Mouse (Mus musculus): ENCODE data around the gene Rassf8.
A peak's percentile ranks its signal among the peaks of the same experiment; 100 is the strongest.

Gene Rassf8

DNA sequence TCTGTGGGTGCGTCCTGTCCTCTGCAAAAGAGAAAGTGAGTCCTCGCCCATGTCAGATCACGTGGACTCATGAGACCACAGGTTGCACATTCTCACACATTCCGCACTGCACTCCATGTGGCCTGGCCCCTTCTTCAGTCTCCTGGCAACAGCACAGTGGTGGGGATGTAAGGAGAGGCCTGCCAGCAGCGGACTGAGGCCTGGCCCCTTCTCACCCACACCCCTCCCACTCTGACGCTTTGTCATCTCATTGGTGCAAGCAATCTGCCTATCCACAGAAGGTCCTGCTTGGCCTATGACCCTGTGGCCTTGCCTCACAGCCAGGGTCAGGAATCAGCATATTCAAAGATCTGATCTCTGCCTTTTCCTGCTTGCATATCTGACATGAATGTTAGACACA lies 76.6 kb downstream of the Rassf8 start:
- no peak for DNase-seq (ENCODE audit: low spot score in 2 of 2)

DNA sequence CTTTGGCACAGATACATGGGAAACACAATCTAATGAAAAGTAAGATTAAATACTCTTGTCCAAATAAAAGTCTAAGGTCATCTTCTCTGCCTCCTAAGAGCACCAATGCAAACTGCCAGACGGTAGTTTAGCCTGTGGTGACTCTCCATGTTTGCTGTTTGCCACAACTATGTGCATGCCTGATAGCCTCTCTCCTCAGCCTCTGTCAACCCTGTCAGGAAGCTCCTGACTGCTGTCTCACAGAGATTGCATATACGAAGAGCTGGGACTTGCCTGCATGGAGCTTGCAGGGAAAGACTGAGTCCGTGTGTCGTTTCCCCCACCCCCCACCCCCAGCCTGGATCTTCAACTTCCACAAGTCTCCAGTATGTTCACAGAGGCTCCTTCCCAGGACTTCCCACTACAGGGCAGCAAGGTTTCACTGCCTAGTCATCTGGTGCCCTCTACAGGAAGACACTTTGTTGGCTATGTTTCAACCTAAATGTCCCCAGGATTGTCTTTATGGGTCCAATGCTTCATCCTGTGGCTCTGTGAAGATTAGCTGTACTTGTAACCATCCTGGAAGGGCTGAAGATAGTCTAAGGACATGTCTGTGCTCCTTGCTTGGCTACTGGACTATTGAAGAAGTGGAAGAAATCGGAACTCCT lies 77.2 kb downstream of the Rassf8 start:
- DNase-seq (ENCODE audit: low spot score in 2 of 2), result no peak

DNA sequence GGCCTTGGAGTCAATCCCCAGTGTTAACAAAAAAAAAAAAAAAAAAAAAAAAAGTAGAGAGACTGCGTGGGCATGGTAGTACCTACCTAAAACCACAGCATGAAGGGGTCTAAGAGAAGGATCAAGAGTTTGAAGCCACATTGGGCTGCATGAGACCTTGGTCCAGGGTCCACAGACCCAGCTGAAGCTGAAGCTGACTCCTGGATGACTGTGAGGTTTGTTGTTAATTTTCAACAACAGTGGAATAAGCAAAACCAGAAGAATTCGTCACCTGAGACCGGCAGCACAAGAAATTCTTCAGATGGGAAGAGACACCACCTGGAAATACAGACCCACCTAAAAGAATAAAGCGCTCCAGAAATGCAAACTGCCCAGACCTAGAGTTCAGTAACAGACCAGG lies 79.8 kb downstream of the Rassf8 start:
- DNase-seq (ENCODE audit: low spot score in 2 of 2), result no peak

DNA sequence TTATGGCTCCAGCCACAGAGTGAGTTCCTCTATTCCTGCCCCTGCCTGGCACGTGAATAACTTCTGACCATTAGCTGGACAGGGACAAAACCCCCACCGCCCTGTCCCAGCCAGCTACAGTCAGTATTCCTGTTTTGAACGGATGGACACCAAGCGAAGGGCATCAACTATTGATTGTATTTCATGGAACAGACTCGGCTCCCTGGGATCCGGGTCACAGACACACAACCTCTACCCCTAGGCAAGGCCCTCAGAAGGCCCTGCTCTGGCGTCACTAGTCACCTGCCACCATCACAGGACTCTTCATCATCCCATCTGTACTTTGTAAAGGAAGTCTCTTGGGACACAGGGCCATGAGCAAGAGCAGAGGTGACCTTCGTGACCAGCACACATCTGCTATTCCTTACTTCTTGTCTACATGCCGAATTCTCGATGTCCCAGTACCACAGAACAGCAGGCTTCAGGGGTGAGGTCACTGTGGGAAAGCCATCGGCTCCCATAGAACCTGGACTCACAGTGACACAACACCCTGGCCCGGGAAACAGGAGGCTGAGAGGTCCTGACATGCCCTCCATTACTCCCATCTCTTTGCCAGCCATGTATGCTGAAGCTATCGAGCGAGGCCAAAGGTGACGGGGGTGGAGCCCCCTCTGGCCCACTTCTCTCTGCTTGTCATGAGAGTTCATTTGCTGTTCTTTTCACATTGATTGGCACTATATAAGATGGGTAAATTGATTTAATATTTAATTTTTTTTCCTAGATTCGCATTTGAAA lies 82.7 kb downstream of the Rassf8 start:
- peak in 1 of 2 experiments; percentile 19 for DNase-seq (ENCODE audit: low spot score in 2 of 2)

DNA sequence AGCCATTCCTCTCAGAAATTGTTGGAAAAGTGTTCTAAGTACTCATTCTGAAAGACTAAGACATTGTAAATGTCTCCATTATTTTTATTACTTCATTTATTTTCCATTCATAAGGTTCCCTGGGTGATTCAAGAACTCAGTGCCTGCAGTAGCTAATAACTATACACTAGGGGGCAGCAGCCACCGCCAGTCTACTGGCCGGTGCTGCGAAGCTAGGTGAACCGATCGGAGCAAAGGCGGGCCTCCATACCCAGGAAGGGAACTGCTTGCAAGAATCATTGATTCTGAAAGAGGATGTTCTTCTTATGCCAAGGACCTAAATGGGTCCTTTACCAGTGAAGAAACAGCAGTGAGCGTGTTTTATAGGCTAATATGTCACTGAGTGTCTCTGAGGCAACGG lies 83.6 kb downstream of the Rassf8 start:
- peak; percentile 76 to 83 for DNase-seq (ENCODE audit: low spot score in 2 of 2)

DNA sequence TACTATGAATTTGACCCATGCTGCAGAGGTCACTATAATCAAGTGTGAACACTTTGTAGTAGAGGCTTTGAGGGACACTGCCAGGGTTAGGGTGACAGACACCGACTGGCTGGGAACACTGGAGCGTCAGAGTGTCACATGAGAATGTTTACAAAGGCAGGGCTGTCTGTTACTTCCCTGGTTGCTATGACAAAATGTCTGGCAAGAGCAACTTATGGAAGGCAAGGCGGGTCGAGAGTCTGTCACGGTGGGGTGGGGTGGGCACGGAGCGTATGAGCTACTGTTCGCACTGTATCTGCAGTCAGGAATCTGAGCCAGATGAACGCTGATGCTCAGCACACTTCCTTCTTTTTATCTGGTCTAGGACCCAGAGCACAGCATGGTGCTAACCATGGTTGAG lies 84.1 kb downstream of the Rassf8 start:
- DNase-seq (ENCODE audit: low spot score in 2 of 2), result no peak

DNA sequence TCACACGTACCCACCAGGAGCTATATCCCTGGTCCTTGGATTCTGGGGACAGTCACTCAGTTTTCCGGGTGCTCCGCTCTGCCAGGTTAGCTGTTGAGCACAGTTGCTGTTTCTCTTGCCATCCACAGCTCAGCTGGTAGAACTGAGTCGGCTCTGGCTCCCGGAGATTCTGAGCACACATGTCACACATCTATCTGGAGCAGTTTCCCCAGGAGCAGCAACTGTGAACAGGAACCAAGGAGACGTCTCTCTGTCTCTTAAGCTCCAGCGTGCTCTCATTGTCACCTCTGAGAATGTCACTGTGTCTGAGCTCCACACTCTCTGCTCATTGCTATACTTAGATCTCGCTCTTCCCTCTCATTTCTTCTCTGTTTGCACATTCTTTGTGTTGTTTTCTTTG lies 86.4 kb downstream of the Rassf8 start:
- DNase-seq (ENCODE audit: low spot score in 2 of 2), result peak; percentile 40 to 49

DNA sequence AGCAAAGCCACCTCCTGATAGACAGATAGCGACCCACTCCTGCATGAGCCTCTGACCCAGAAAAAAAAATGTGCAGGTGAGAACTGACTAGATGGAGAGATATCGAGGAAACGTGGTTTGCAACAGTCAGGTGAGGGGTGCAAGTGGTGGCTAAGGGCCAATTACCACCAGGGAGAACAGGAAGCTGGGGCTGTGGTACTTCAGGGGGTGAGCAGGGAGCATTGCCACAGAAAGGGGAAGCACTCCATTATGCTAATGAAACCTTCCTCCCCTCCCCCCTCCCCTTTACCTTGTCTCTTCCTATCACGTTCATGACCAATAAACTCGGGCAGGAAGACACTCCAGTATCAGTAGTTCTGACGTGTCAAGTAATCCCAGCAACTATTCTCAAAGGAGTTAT lies 88.8 kb downstream of the Rassf8 start:
- no peak for DNase-seq (ENCODE audit: low spot score in 2 of 2)

DNA sequence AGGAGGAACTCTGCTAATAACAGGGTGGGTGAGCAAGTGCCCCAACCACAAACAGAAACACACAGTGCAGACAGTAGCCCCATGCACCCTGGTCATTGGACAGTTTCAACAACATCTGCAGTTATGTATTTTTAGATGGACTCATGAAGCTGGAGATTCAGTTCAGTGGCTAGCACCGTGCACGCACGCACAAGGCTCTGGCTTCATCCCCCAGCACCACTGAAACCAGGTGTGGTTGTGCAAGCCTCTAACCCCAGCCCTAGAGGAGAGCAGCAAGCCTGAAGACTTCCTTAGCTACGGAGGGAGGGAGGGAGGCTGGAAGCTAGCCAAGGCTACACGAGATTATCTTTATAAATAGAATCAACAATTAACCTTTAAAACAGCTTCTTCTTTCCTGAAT lies 99.1 kb downstream of the Rassf8 start:
- DNase-seq (ENCODE audit: low spot score in 2 of 2), result no peak

DNA sequence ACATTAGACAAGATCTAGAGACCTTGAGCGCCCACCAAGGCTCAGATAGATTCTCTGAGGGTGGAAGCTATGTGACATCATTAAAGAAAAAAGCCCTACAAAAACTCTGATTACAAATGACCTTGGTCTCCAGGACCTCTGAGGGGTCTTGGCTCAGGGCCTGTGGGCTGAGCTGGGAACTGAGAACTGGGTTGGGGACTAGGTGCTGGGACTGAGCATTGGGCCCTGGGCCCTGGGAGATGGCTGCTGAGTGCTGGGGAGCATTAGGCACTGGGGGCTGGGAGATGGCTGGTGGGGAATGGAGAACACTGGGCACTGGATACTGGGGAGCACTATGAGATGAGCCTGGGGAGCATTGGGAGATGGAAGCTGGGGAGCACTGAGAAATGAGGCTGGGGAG lies 99.5 kb downstream of the Rassf8 start:
- DNase-seq (ENCODE audit: low spot score in 2 of 2), result no peak

DNA sequence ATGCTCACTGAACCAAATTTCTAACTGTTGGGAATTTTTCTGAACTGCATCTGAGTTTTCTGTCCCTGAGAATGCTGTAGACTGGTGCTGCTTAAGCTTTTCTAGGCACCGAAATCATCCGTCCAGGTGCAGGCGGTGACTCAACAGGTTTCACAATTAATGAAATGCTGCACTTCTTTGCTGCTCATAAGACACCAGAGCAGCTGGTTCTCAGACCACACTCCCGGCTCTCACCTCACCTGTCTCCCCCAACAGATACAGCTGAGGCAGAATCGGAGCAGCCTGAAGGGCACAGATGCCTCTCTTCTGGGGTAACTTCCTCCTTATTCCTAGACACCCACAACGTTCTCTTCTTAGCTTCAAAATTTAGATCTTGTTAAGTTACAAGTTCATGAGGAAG lies 100.4 kb downstream of the Rassf8 start:
- DNase-seq (ENCODE audit: low spot score in 2 of 2), result no peak

DNA sequence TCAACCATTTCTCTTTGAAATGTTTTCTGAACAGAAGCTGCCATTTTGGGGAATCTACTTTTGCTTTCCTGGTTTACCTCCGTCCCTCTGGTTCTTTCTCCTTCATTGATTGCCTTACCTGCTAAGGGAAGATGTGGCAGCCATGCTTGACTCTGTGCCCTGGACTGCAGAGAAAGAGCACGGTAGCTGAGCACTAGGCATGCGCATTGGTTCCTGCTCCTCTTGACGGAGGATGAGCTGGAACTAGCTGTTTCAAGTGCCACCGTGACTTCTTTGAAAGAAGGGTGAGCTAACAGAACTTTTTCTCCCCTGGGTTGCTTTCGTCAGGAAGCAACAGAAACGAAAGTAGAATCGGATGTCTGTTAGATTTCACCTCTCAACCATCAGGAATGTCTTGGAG lies 101.1 kb downstream of the Rassf8 start:
- DNase-seq (ENCODE audit: low spot score in 2 of 2), result no peak

DNA sequence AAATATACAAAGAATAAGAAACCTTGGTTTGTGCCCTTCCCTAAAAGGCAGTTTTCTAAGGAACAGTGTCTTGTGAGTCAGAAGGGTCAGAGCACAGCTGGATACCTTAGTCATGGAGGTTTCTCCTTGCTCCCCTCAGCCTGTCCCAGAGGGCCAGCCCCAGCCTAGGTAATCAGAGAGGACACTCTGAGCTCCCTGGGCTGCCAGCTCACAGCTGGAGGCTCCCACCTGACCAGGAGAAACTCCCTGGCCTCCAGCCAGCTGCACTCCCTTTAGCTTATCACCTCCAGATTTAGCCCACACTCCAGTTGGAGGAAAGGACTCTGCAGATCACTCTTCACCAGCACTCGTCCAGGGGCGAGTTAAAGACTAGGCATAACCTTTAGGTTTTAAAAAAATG lies 104.2 kb downstream of the Rassf8 start:
- no peak for DNase-seq (ENCODE audit: low spot score in 2 of 2)

DNA sequence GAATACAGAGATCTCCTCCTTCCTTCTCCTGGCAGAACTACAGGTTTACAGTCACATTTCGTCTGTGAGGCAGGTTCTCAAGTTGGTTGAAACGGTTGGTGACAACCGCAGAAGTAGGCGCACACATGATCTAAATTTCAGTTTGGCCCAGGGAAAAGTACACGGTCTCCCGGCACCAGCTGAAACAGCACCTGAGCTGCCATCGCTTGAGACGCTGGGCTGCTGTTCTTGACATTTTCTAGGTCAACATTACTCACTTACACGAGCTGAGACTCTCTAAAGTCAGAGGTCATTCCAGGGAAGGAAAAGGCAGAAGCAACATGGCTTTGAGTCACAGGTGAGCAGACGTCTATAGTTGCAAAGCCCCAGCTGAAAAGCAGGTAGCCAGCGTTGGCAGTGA lies 105.4 kb downstream of the Rassf8 start:
- no peak for DNase-seq (ENCODE audit: low spot score in 2 of 2)

DNA sequence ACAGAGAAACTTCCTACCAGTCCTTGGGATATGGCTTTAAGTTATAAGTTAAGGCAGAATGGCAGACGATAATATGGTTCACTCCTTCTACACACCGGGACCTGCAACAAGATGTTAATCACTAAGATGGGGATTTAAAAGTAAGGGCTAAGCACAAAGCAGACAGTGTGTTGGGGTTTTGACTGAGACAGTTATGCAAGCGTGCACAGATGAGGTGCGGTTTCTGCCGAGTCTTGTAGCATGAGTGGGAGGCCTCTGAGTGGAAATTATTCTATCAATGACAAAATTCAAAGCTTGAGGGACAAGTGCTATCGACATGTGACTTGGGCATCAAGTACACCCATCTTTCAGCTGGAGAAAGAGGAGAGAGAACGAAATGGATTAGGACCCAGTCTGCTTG lies 106.2 kb downstream of the Rassf8 start:
- no peak for DNase-seq (ENCODE audit: low spot score in 2 of 2)

DNA sequence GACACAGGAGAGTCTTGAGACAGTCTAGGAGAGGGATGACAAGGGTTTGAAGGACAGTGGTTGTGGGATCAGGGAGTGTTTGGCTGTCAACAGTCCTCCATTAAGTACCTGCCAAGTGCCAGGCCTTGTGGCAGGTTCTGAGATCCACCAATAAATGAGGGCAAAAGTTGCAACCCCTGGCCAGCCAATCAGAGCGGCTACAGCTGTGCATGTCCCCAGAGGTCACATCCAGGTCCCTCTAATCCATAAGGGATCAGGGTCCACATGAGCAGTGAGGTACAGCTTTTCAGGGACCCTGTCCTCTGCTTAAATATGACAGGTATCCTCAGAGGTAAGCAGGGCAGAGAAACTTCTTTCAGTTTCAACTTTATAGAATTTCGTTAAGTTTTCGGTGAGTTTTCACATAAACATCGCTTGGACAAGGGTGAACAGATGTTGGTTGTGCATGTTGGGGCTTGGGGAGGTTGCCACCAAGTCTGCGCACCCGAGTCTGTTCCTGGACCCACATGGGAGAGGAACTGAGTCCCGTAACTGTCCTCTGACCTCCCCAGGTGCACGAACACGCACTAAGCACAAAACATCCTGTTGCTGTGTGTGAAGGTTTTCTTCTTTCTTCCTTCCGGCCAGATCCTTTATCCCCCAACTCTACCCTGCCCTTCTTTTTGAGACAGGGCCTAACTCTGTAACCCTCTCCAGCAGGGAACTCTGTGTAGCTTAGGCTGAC lies 107.0 kb downstream of the Rassf8 start:
- no peak for DNase-seq (ENCODE audit: low spot score in 2 of 2)

DNA sequence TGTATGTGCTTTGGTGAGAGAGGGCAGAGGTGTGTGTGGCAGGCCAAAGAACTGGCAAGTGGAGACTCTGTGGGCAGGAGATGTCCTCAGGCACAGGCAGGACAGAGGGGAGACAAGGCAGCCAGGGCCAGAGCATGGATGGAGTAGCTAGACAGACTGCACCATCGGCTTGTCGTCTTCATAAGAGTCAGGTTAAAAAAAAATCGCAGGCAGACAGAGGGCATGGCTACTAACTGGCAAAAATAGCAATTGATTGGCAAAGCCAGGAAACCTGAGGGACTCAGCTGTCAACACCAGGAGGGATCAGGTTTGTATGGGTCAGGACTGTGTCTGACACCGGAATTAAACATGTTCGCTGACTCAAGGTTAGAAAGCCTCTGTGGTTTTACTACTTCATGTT lies 108.2 kb downstream of the Rassf8 start:
- DNase-seq (ENCODE audit: low spot score in 2 of 2), result no peak

DNA sequence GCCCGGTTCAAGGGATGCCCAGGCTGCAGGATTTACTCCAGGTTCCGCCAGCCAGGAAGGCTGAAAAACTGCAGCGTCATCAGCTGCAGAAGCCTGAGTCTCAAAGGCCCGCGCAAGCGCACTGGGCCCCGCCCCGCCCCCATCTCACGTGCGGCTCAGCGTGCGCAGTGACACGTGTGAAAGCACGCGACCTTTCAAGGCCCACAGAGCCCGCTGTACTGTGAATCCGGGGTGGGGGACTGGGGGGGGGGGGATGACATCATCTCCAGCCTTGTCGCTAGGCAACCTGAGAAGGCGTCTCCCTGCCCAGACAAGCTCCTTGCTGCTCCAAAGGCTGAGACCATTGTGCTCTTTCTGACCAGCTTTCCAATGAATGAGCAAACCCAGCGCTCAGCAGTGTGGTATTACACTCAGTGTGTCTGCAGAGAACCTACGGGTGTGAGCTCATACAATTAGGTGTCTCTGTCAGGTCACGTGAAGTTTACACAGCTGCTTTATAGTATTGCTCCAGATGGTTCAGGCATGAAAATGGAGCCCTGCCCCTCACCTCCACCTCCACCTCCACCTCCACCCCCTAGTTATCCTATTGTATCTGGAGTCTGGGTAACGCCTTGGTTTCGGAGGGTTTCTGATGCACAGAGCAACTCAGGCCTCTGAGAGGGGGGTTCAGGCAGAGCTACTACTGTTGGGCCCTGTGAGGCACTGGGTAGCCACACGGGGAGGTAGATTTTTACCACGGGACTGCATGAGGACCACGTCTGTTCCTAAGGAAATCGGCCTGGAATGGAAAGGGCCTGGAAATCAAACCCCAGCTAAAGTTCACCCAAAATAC lies 109.4 kb downstream of the Rassf8 start:
- peak; percentile 97 to 98 for DNase-seq (ENCODE audit: low spot score in 2 of 2)

DNA sequence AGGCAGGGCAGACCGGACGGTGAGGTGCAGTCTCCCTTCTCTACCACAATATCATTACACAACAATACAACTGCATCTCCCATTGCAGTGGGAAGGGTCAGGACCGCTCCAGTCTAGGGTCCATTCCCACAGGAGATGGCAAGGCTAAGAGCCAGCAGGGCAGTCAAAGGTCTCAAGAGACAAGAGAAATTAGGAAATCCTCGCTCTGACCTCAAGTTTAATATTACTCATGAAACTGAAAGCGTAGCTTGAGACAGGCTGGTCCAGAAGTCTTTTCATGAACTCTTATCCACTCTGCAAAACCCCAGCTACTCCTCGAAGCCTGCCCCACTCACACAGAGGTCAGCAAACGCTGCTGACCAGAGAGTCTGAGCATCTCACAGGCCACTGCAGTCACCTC lies 110.9 kb downstream of the Rassf8 start:
- no peak for DNase-seq (ENCODE audit: low spot score in 2 of 2)

DNA sequence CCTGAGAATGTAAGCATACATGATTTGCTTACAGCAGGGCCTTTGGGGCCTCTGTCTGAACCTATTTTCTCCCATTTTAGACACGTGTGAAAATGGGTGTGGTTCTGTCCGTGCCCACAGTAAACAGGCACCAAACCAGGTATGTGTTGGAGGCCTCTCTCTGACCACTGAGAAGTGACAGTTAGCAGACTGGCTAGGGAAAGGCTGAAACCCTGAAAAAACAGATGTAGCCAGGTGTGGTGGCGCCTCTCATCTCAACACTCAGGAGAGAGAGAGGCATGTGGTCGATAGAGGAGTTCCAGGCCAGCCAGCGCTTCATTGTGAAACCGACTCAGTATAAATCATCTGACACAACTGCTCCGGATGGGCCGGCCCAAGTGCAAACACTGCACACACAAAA lies 111.9 kb downstream of the Rassf8 start:
- DNase-seq (ENCODE audit: low spot score in 2 of 2), result no peak

DNA sequence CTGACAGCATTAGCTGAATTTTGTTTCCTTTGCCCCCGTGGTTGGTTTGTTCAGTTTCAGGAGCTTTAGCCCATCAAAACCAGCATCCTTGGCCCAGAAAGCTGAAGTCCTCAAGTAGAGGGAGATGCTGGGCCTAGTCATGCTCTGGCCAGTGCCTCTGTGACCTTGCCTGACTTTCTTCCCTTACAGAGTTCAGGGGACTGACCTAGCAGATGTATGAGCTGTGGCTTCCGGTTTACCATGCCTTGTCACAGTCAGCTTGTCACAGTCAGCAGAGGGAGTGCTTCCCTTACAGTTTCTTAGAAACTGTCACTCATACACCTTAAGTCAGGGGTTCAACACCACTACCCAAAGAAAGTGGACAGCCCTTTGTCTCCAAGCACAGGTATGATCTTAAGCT lies 113.8 kb downstream of the Rassf8 start:
- no peak for DNase-seq (ENCODE audit: low spot score in 2 of 2)

All from right cerebral cortex, postnatal 10 days (tissue).